Comparison of ENCODE assay signal across 24 mouse cellular contexts in the genomic region with DNA sequence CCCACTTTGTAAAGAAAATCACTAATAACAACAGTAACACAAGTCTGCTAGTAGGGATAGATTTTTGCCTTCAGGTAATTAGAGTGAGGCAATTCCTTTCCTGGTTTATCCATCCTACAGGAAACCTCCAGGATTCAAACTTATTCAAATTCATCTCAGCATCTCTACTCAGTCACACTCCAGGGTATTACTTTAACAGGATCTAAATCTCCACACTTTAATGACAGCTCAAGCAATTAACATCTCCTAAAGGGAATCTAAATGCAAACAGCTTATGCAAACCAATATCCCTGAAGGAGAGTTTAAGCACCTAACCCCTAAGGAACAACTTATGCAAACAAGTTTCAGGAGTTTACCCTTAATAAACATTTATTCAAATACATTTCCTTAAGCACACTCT.
"Had no signal": no experiment of that assay in that cellular context is flagged by ENCODE, and none has a peak within 500 bp of the region (broad histone marks: within the 10 kb centered on the region; RNA-seq: fewer than 3 reads in every experiment).

No protein-coding gene starts in this region.

- DNase-seq: gastrocnemius, adult 2 months; gastrocnemius, postnatal 10 days; gastrocnemius, postnatal 25 days; heart, adult 18-20 months; heart, postnatal 10 days; heart, postnatal 36 days; kidney, adult 11 months; kidney, adult 2 months; kidney, adult 9 months; kidney, postnatal 14 days; kidney, postnatal 36 days; layer of hippocampus, adult 9-11 months; layer of hippocampus, postnatal 36 days; left cerebral cortex, postnatal 4 days had no signal

- H3K9me3 ChIP-seq: heart, embryonic 10.5 days; heart, embryonic 12.5 days; hindbrain, embryonic 13.5 days; hindbrain, embryonic 15.5 days; kidney, embryonic 15.5 days; limb, embryonic 13.5 days; limb, embryonic 15.5 days had no signal

- H3K9ac ChIP-seq: heart, embryonic 12.5 days; hindbrain, embryonic 13.5 days; hindbrain, embryonic 15.5 days; kidney, embryonic 15.5 days; limb, embryonic 13.5 days; limb, embryonic 15.5 days had no signal

- H3K4me1 ChIP-seq: heart, embryonic 10.5 days; heart, embryonic 12.5 days; hindbrain, embryonic 13.5 days; hindbrain, embryonic 15.5 days; kidney, embryonic 15.5 days; limb, embryonic 13.5 days; limb, embryonic 15.5 days had no signal

- ATAC-seq: hindbrain, postnatal 0 days; intestine, embryonic 16.5 days had no signal

- H3K27me3 ChIP-seq: heart, embryonic 12.5 days; hindbrain, embryonic 13.5 days; hindbrain, embryonic 15.5 days; kidney, embryonic 15.5 days; limb, embryonic 13.5 days; limb, embryonic 15.5 days had no signal

- H3K4me2 ChIP-seq: heart, embryonic 12.5 days; hindbrain, embryonic 13.5 days; hindbrain, embryonic 15.5 days; kidney, embryonic 15.5 days; limb, embryonic 13.5 days; limb, embryonic 15.5 days had no signal

- H3K27ac ChIP-seq: gastrocnemius, adult 2 months; heart, embryonic 10.5 days; hindbrain, embryonic 13.5 days; hindbrain, embryonic 15.5 days; hindbrain, postnatal 0 days; kidney, embryonic 15.5 days; kidney, postnatal 0 days; limb, embryonic 13.5 days; limb, embryonic 15.5 days had no signal

- H3K36me3 ChIP-seq: heart, embryonic 10.5 days; heart, embryonic 12.5 days; hindbrain, embryonic 13.5 days; hindbrain, embryonic 15.5 days; kidney, embryonic 15.5 days; limb, embryonic 13.5 days; limb, embryonic 15.5 days had no signal

- H3K4me3 ChIP-seq: gastrocnemius, adult 2 months; heart, embryonic 10.5 days; heart, embryonic 12.5 days; hindbrain, embryonic 13.5 days; hindbrain, embryonic 15.5 days; kidney, embryonic 15.5 days; limb, embryonic 13.5 days; limb, embryonic 15.5 days had no signal
